Mouse (Mus musculus): Measurements from ENCODE around the gene Prepl. TPM values are rescaled to one million over a fixed set of nuclear protein-coding genes. Genes with fewer than 3 reads are reported as not detected.

Gene Prepl
- polyA plus RNA-seq, 1 experiment: 39.2 TPM

DNA sequence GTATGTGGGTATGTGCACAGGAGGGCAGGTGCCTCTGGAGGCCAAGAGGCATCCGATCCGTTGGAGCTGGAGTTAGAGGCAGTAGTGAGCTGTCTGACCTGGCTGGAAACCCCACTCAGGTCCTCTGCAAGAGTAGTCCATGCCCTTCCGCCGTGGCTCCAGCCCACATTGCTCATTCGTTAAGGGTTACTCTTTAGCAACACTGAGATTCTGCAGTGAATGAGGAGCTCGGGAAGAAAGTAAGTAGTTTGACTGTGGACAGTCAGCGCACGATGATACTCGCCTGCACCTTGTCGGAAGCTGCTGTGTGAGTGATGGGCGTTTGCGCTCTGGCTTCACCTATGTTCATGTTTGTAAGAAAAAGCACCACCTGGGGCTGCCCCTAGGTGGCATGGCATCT, 44.9 kb downstream of the Prepl start:
- Histone ChIP-seq H3K27me3 (ENCODE audit: control insufficient read depth, insufficient read depth, insufficient read length) (no peaks in the 10 kb centered on the region), H3ac (ENCODE audit: control insufficient read depth, insufficient read length) (no peak overlapping the region), H3K4me3 (no peak overlapping the region), H3K4me2 (ENCODE audit: low read depth) (no peak overlapping the region), H3K79me2 (ENCODE audit: control insufficient read depth, insufficient read depth) (no peaks in the 10 kb centered on the region), H3K36me3 (ENCODE audit: control insufficient read depth, insufficient read depth) (no peaks in the 10 kb centered on the region)
- TF ChIP-seq E2F4 (IDR thresholded peaks at IDR 0.05; ENCODE audit: insufficient read depth) (no peak), MAX (IDR thresholded peaks at IDR 0.05; ENCODE audit: low read depth) (no peak), USF1 (IDR thresholded peaks at IDR 0.05; ENCODE audit: low read depth) (no peak), MYOD1 (IDR thresholded peaks at IDR 0.05; ENCODE audit: control insufficient read depth in 1 of 3, insufficient read length in 2 of 3, low read depth in 2 of 3) (no peak), TCF3 (IDR thresholded peaks at IDR 0.05; ENCODE audit: insufficient read length, low read depth) (no peak), SRF (IDR thresholded peaks at IDR 0.05; ENCODE audit: control insufficient read depth, insufficient read length, low read depth) (no peak), POLR2AphosphoS2 (IDR thresholded peaks at IDR 0.05; ENCODE audit: insufficient read length, low read depth) (no peak), REST (IDR thresholded peaks at IDR 0.05; ENCODE audit: insufficient read depth, insufficient read length) (no peak), TCF12 (IDR thresholded peaks at IDR 0.05; ENCODE audit: insufficient read depth, poor library complexity, severe bottlenecking) (no peak), CEBPB (IDR thresholded peaks at IDR 0.05; ENCODE audit: insufficient read depth, poor library complexity, severe bottlenecking) (no peak), MYOG (IDR thresholded peaks at IDR 0.05; ENCODE audit: control insufficient read depth in 1 of 3, insufficient read depth in 1 of 3, insufficient read length in 2 of 3, low read depth in 2 of 3) (no peak), POLR2A (IDR thresholded peaks at IDR 0.05; ENCODE audit: insufficient read length, low read depth) (no peak)

DNA sequence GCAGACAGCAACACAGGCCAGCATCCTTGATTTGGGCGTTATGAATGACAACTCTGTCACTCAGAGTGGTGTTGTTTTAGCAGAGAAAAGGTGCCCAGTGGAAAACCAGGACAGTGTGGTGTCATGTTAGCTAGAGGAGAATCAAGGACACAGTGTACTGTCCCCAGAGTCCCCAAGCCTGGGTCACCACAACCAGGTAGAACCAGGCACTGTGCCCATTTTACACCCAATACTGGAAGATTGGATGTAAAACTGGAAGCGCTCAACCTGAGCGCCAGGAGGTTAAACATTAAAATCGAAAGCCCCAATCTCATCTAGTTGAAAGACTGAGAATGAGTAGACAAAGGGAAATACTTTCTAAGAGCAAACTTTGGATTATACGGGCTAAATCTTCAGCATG, 45.6 kb downstream of the Prepl start:
- Histone ChIP-seq H3K36me3 (ENCODE audit: control insufficient read depth, insufficient read depth) (no peaks in the 10 kb centered on the region), H3K4me2 (ENCODE audit: low read depth) (no peak overlapping the region), H3K4me3 (no peak overlapping the region), H3K27me3 (ENCODE audit: control insufficient read depth, insufficient read depth, insufficient read length) (no peaks in the 10 kb centered on the region), H3ac (ENCODE audit: control insufficient read depth, insufficient read length) (no peak overlapping the region), H3K79me2 (ENCODE audit: control insufficient read depth, insufficient read depth) (no peaks in the 10 kb centered on the region)
- TF ChIP-seq TCF3 (IDR thresholded peaks at IDR 0.05; ENCODE audit: insufficient read length, low read depth) (no peak), MAX (IDR thresholded peaks at IDR 0.05; ENCODE audit: low read depth) (no peak), SRF (IDR thresholded peaks at IDR 0.05; ENCODE audit: control insufficient read depth, insufficient read length, low read depth) (no peak), MYOG (IDR thresholded peaks at IDR 0.05; ENCODE audit: control insufficient read depth in 1 of 3, insufficient read depth in 1 of 3, insufficient read length in 2 of 3, low read depth in 2 of 3) (no peak), USF1 (IDR thresholded peaks at IDR 0.05; ENCODE audit: low read depth) (no peak)

DNA sequence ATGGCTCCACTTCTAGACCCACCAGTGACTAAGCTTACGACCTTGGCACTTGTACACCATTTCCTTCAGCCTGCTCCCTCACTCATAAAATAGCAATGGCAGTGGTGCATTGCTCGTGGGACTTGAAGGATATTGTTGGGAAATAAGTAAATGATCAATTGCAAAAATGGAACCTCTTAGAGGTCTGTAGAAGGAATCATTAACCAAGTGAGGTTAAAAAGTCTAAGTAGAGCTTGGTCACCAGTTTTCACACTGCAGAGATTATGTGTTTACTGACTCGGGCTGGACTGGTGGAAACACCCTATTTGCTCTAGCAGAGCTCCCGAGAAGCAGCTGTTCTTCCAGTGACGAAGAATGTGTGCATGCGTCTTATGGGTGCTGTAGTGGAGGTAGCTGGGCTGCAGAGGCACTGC, 46.6 kb downstream of the Prepl start:
- Histone ChIP-seq H3K36me3 (ENCODE audit: control insufficient read depth, insufficient read depth) (no peaks in the 10 kb centered on the region), H3K79me2 (ENCODE audit: control insufficient read depth, insufficient read depth) (no peaks in the 10 kb centered on the region), H3K27me3 (ENCODE audit: control insufficient read depth, insufficient read depth, insufficient read length) (no peaks in the 10 kb centered on the region), H3K4me3 (no peak overlapping the region), H3K4me2 (ENCODE audit: low read depth) (no peak overlapping the region), H3ac (ENCODE audit: control insufficient read depth, insufficient read length) (no peak overlapping the region)
- TF ChIP-seq MYOD1 (IDR thresholded peaks at IDR 0.05; ENCODE audit: control insufficient read depth in 1 of 3, insufficient read length in 2 of 3, low read depth in 2 of 3): peak in 1 of 3 experiments; percentile 19
- TF ChIP-seq MYOG (IDR thresholded peaks at IDR 0.05; ENCODE audit: control insufficient read depth in 1 of 3, insufficient read depth in 1 of 3, insufficient read length in 2 of 3, low read depth in 2 of 3): peak in 2 of 3 experiments; percentile 7 to 56
- no peak for TF ChIP-seq TCF3 (IDR thresholded peaks at IDR 0.05; ENCODE audit: insufficient read length, low read depth)

DNA sequence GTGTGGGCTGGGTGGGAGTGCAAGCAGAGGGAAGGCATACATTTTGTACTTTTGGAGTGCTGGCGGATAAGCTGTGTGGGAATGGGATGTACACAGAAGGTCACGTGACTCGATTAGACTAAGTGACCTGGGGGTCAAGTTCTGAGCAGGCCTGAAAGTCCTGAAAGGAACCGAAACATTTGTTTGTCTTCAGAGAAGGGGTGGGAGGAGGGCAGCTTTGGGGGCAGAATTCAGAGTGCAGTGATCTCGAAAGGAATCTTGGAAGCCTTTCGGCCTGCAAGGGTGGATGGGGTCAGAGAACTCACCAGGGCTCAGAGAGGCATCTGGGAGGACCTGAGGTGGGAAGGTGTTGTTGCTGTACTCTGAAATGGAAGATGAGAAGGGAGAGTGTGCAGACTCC, 47.6 kb downstream of the Prepl start:
- H3ac ChIP-seq (ENCODE audit: control insufficient read depth, insufficient read length): no peak overlapping the region
- no peak for TF ChIP-seq MAX (IDR thresholded peaks at IDR 0.05; ENCODE audit: low read depth)
- no peak for TF ChIP-seq POLR2AphosphoS2 (IDR thresholded peaks at IDR 0.05; ENCODE audit: insufficient read length, low read depth)
- TF ChIP-seq MYOG (IDR thresholded peaks at IDR 0.05; ENCODE audit: control insufficient read depth in 1 of 3, insufficient read depth in 1 of 3, insufficient read length in 2 of 3, low read depth in 2 of 3): no peak
- no peak for TF ChIP-seq MYOD1 (IDR thresholded peaks at IDR 0.05; ENCODE audit: control insufficient read depth in 1 of 3, insufficient read length in 2 of 3, low read depth in 2 of 3)
- no peak for TF ChIP-seq TCF3 (IDR thresholded peaks at IDR 0.05; ENCODE audit: insufficient read length, low read depth)
- TF ChIP-seq USF1 (IDR thresholded peaks at IDR 0.05; ENCODE audit: low read depth): no peak
- no peak for TF ChIP-seq CEBPB (IDR thresholded peaks at IDR 0.05; ENCODE audit: insufficient read depth, poor library complexity, severe bottlenecking)
- TF ChIP-seq SRF (IDR thresholded peaks at IDR 0.05; ENCODE audit: control insufficient read depth, insufficient read length, low read depth): no peak
- TF ChIP-seq REST (IDR thresholded peaks at IDR 0.05; ENCODE audit: insufficient read depth, insufficient read length): no peak
- TF ChIP-seq TCF12 (IDR thresholded peaks at IDR 0.05; ENCODE audit: insufficient read depth, poor library complexity, severe bottlenecking): no peak
- TF ChIP-seq E2F4 (IDR thresholded peaks at IDR 0.05; ENCODE audit: insufficient read depth): no peak
- TF ChIP-seq POLR2A (IDR thresholded peaks at IDR 0.05; ENCODE audit: insufficient read length, low read depth): no peak
- H3K27me3 ChIP-seq (ENCODE audit: control insufficient read depth, insufficient read depth, insufficient read length): no peaks in the 10 kb centered on the region

DNA sequence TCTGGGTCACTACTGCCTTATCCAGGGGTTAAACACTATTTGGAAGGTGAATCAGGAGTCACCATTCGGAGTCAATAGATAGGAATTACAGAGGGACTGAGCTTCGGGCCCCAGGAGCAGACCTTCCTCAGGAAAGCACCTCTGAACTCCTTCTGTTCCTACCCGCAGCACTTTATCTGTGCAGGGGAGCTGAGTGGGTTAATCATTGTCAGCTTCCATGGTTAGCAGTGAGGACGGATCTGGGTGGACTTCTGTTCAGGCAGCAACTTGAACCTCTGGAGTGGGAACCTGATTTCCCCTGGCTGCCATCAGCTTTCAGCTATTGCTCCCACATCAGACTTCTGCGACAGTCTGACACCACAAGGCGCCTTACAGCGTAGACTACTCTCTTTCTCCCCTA, 49.1 kb downstream of the Prepl start:
- no peak overlapping the region for H3K4me3 ChIP-seq
- no peaks in the 10 kb centered on the region for H3K27me3 ChIP-seq (ENCODE audit: control insufficient read depth, insufficient read depth, insufficient read length)
- no peak overlapping the region for H3ac ChIP-seq (ENCODE audit: control insufficient read depth, insufficient read length)
- H3K36me3 ChIP-seq (ENCODE audit: control insufficient read depth, insufficient read depth): no peaks in the 10 kb centered on the region
- H3K79me2 ChIP-seq (ENCODE audit: control insufficient read depth, insufficient read depth): no peaks in the 10 kb centered on the region
- H3K4me2 ChIP-seq (ENCODE audit: low read depth): no peak overlapping the region
- TF ChIP-seq TCF3 (IDR thresholded peaks at IDR 0.05; ENCODE audit: insufficient read length, low read depth) (no peak), SRF (IDR thresholded peaks at IDR 0.05; ENCODE audit: control insufficient read depth, insufficient read length, low read depth) (no peak), USF1 (IDR thresholded peaks at IDR 0.05; ENCODE audit: low read depth) (no peak), E2F4 (IDR thresholded peaks at IDR 0.05; ENCODE audit: insufficient read depth) (no peak), POLR2AphosphoS2 (IDR thresholded peaks at IDR 0.05; ENCODE audit: insufficient read length, low read depth) (no peak), CEBPB (IDR thresholded peaks at IDR 0.05; ENCODE audit: insufficient read depth, poor library complexity, severe bottlenecking) (no peak), MYOD1 (IDR thresholded peaks at IDR 0.05; ENCODE audit: control insufficient read depth in 1 of 3, insufficient read length in 2 of 3, low read depth in 2 of 3) (no peak), POLR2A (IDR thresholded peaks at IDR 0.05; ENCODE audit: insufficient read length, low read depth) (no peak), REST (IDR thresholded peaks at IDR 0.05; ENCODE audit: insufficient read depth, insufficient read length) (no peak), TCF12 (IDR thresholded peaks at IDR 0.05; ENCODE audit: insufficient read depth, poor library complexity, severe bottlenecking) (no peak)

More for the DNA sequence above, 47.6 kb downstream of the Prepl start:
- no peak overlapping the region for H3K4me2 ChIP-seq (ENCODE audit: low read depth)
- H3K36me3 ChIP-seq (ENCODE audit: control insufficient read depth, insufficient read depth): no peaks in the 10 kb centered on the region
- no peak overlapping the region for H3K4me3 ChIP-seq
- H3K79me2 ChIP-seq (ENCODE audit: control insufficient read depth, insufficient read depth): no peaks in the 10 kb centered on the region
